Mouse (Mus musculus) lung, adult 2 months (tissue): ENCODE measurements around the gene Upf1. TPM values are rescaled to one million over a fixed set of nuclear protein-coding genes. Genes with fewer than 3 reads are reported as not detected.

ENCODE experiments used
- DNase-seq: peaks from one replicate; pipeline ENCODE4 v3.0.0; 2022
- H3K4me1 ChIP-seq: fragments of 200-500 bp; 2 replicates; pipeline ENCODE4 v1.6.1; 2011; ENCODE audit warnings: low read length; ENCODE audit not compliant: control insufficient read depth, insufficient read depth
- H3K4me3 ChIP-seq: fragments of 200-500 bp; replicated peaks from 2 replicates; pipeline ENCODE3; 2011; ENCODE audit warnings: low read depth, mild to moderate bottlenecking, control low read depth, low read length; ENCODE audit errors: extremely low read depth
- CTCF ChIP-seq: fragments of 200-500 bp; IDR thresholded peaks from 2 replicates; pipeline ENCODE4 v1.5.1; 2011; ENCODE audit warnings: mild to moderate bottlenecking, low read length, control low read depth; ENCODE audit not compliant: insufficient read depth
- POLR2A ChIP-seq: fragments of 200-500 bp; IDR thresholded peaks from 2 replicates; pipeline ENCODE4 v1.6.1; 2011; ENCODE audit warnings: low read depth, mild to moderate bottlenecking, control low read depth, low read length, borderline replicate concordance; ENCODE audit errors: extremely low read depth
- WGBS: fragments of 180-500 bp; shearing (Covaris S2); methylation state at CpG from one replicate; pipeline ENCODE4 v1.1.7; 2018; 5-methylcytosine and 5-hydroxymethylcytosine counted together
- polyA plus RNA-seq: library from polyadenylated mRNA; depleted of rRNA; stranded (reverse); fragments of >200 nt; gene quantifications from 2 replicates; pipeline ENCODE4 v1.2.3, GENCODE M21; 2012; rRNA removed

The Upf1 gene
- polyA plus RNA-seq, 1 experiment, result 35.8 TPM

DNA sequence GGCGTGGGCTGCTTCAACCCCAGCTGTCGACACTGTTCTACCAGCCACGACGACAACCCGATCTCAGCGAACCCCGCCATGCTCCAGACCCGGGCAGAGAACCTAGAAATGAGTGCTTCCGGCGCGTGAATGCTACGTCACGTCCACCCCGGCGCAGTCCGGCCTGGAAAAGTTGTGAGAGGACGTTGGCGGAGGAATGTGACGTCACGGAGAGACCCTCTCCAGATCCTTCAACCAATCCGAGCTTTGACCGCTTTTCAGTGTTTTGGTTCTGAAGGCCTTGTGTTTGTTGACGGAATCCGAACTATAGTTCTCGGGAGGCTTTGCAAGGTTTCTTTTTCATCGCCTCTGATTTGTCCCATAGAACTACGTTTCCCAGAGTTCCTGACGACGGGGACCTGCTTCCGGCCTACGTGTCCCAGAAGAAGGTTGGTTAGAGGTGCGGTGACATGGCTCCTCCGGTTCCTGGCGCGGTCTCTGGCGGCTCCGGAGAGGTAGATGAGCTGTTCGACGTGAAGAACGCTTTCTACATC is 50.7 kb downstream of the Upf1 start, which contains the start of the genes Ddx49 and Cope:
Gene Ddx49 (minus strand): TSS at position 132 of the 533 bp plus-strand sequence.
Gene Cope (plus strand): TSS at position 161 of the 533 bp plus-strand sequence.
- under 1% methylated on average over 40 of the region's 40 CpGs for WGBS
- H3K4me3 ChIP-seq, result peak within 1 kb of the TSS; percentile 99
- DNase-seq, result peak; percentile 96
- TF ChIP-seq CTCF (no peak), POLR2A (peak; percentile 79; the same call in 1 of the 2 replicates)
- H3K4me1 ChIP-seq, result peaks cover 7% of the 10 kb centered on the region

DNA sequence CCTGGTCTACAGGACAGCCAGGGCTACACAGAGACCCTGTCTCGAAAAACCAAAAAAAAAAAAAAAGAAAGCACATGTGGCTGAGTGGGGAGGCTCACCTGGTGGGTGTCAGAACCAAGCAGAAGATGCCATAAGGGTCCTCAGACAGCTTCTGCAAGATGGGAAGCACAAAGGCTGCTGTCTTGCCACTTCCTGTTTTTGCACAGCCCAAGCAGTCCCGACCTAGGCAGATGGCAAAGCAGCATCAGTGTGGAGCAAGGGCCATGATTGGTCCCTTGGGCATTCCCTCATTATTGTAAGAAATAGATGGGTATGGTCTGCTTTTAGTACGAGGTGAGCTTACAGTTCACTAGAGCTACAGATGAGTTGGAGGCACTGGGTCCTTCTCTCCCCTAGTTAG is 52.2 kb downstream of the Upf1 start:
- TF ChIP-seq POLR2A (no peak), CTCF (no peak)
- Histone ChIP-seq H3K4me3 (no peak overlapping the region), H3K4me1 (peaks cover 7% of the 10 kb centered on the region)
- no peak for DNase-seq
- WGBS, result 66% methylated on average over 3 of the region's 3 CpGs

DNA sequence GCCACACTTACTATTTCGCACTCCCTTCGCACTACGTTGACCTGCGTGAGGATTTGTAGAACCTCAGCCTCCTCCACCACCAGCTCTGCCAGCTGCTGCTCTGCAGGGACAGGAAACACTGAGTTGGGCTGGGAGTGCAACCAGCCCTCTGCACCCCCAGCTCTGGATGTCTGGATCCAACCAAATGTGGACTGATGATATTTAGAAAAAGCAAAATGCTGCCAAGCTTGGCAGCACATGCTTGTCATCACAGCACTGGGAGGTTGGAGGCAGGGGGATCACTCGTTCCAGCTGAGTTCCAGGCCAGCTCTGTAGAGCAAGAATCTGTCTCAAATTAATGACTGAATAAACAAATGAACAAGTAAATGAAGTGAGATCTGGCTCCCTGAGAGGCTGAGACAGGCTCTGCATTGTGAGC is 59.1 kb downstream of the Upf1 start:
- DNase-seq, result no peak
- TF ChIP-seq POLR2A (no peak; the same call in 1 of the 2 replicates), CTCF (no peak)
- Histone ChIP-seq H3K4me1 (no peaks in the 10 kb centered on the region), H3K4me3 (no peak overlapping the region)
- WGBS, result 21% methylated on average over 5 of the region's 5 CpGs

DNA sequence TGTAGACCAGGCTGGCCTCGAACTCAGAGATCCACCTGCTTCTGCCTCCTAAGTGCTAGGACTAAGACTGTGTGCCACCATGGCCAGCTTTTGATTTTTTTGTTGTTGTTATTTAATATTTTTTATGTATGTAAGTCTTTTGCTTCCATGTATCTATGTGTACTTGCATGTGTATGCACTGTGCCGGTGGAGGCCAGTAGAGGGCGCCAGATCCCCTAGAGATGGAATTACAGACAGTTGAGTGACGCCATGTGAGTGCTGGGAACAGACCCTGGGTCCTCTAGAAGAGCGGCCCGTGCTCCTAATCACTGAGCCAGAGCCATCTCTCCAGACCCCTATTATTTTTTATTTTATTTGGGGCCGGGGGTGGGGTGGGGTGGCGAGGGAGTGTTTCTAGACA is 66.3 kb downstream of the Upf1 start:
- Histone ChIP-seq H3K4me1 (peaks cover 8% of the 10 kb centered on the region), H3K4me3 (no peak overlapping the region)
- TF ChIP-seq CTCF, result peak; percentile 43
- TF ChIP-seq POLR2A, result no peak
- WGBS, result 92% methylated on average over 8 of the region's 8 CpGs
- DNase-seq, result no peak

DNA sequence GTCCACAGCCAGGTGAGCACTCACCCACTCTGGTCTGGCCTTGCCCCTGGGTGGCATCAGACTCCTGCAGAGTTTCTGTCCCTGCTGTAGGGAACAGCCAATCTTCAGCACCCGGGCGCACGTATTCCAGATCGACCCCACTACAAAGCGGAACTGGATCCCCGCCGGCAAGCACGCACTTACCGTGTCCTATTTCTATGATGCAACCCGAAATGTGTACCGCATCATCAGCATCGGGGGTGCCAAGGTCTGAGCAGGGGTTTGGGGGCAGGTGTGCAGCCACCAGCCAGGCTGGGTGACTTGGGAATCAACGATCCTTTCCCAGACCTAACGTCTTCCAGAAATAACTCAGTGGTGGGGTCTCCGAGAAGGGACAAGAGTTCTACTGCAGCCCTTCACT is 67.8 kb downstream of the Upf1 start:
- 95% methylated on average over 15 of the region's 15 CpGs for WGBS
- H3K4me1 ChIP-seq, result peaks cover 8% of the 10 kb centered on the region

DNA sequence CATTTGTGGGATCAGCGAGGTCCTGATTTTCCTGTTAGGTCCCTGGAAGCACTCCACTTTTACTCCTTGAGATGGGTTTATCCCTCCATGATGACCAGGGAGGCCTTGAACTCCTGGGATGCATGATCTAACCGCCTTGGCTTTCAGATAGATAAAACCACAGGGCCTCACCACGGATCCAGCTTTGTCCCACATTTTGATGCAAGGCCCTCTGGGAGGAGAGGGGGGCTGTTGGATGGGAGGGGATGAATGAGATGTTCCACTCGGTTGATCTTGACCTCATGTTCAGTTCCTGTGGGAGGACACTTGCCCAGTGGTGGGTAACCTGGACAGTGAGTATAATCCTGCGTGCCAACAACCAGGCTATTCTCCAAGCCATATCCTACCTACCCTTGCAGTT is 68.7 kb downstream of the Upf1 start:
- WGBS, result 65% methylated on average over 5 of the region's 5 CpGs
- no peak for DNase-seq
- Histone ChIP-seq H3K4me3 (no peak overlapping the region), H3K4me1 (peaks cover 8% of the 10 kb centered on the region)
- TF ChIP-seq CTCF (no peak), POLR2A (no peak)

More for the DNA sequence above, 67.8 kb downstream of the Upf1 start:
- TF ChIP-seq POLR2A (no peak), CTCF (no peak)
- H3K4me3 ChIP-seq, result no peak overlapping the region
- DNase-seq, result no peak

DNA sequence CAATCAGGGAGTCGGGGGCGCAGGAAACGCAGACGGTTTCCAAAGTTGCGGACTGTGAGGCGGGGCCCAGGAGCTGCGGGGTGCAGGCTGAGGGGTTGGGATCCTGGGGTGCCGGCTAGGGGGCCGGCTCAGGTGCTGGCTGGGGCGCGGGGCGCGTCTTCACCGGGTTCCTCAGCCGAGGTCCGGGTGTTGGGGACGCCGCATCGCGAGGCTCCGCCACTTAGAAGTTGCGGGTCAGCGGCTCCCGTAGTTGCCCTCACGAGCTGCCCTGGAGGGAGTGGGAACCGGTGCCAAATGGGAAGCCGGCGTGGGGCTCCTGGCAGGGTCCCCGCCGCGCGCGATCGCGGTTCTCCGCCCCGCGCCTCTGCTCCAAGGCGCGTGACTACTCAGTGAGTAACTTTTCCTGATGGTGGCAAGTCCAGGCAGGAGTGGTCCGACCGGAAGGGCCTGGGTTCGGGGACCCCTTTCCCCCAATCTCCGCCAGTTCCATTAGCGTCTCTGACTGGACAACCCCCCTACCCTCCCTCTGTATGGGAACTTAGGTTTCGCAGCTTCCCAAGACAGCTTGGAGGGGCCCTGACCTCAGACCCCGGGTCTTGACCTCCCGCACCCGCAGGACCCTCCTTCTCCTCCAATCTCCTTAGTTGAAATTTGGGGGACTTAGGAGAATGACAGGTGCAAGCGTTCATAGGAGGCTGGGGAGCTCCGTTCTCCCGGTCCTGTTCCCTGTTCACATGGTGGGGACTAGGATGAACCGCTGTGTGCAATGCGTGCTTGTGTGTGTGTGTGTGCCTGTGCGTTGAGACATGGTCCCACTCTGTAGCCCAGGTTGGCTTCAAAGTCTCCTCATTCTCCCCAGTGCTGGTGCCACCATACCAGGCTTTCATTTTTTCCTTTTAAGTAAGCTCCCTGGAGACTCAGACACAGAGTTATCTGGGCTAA is 69.7 kb downstream of the Upf1 start:
- peaks cover 8% of the 10 kb centered on the region for H3K4me1 ChIP-seq
- DNase-seq, result no peak
- peak overlapping the region; percentile 97 for H3K4me3 ChIP-seq
- no peak for TF ChIP-seq CTCF
- TF ChIP-seq POLR2A, result no peak
- under 1% methylated on average over 55 of the region's 55 CpGs for WGBS

DNA sequence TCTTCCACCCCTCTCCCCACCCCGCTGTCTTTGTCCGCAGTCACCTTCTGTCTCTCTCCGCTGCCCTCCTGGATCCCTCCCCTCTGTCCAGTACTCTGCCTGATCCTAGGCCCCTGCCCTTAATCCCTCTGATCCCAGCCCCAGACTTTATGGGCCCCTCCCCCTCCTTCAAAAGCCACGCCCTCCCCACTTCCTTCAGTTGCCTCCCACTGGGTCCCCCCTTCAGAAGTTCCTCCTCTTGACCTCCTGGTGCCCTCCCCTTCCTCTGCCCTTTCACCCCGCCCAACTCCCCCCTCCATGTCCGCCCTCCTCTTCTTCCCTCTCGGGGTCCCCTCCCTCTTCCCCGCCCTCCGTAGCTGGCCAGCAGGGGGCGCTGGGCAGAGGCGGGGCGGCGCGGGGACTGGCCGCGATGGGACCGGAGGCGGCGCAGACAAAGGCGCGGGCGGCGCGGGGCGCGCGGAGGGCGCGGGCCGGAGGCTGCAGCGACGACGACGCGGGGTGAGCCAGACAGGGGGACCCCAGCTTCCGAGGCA is 70.4 kb downstream of the Upf1 start, which contains the start of gene Homer3:
Gene Homer3 (plus strand): TSS at position 225 of the 533 bp plus-strand sequence.
- WGBS, result 2% methylated on average over 35 of the region's 36 CpGs
- TF ChIP-seq CTCF (peak; percentile 11; the same call in 1 of the 2 replicates), POLR2A (peak; percentile 56; the same call in 1 of the 2 replicates)
- peak; percentile 88 for DNase-seq
- Histone ChIP-seq H3K4me3 (peak within 1 kb of the TSS; percentile 97), H3K4me1 (peaks cover 8% of the 10 kb centered on the region)

Other genes starting within 250 kb of the Upf1 start
- gene Ncan, start 232.4 kb downstream of the Upf1 start, polyA plus RNA-seq, result 0.10 and 0.15 TPM in 2 replicates
- 10.7 and 14.6 TPM in 2 replicates for gene Nr2c2ap, start 221.9 kb downstream of the Upf1 start, polyA plus RNA-seq
- 19.0 and 28.6 TPM in 2 replicates for gene Rfxank, start 214.1 kb downstream of the Upf1 start, polyA plus RNA-seq
- 76.5 and 79.0 TPM in 2 replicates for gene Borcs8, start 213.8 kb downstream of the Upf1 start, polyA plus RNA-seq
- gene Mef2b, start 213.6 kb downstream of the Upf1 start, polyA plus RNA-seq, result 0.31 and 0.50 TPM in 2 replicates
- gene Tmem161a, start 180.9 kb downstream of the Upf1 start, polyA plus RNA-seq, result 101 and 105 TPM in 2 replicates
- gene Slc25a42, start 141.0 kb downstream of the Upf1 start, polyA plus RNA-seq, result 26.9 and 29.6 TPM in 2 replicates
- gene Sugp2, start 119.1 kb downstream of the Upf1 start, polyA plus RNA-seq, result 26.6 and 31.0 TPM in 2 replicates
- gene Armc6, start 118.8 kb downstream of the Upf1 start, polyA plus RNA-seq, result 14.5 and 15.1 TPM in 2 replicates
- 75.0 and 111 TPM in 2 replicates for gene Homer3, start 70.5 kb downstream of the Upf1 start, polyA plus RNA-seq
- gene Ddx49, start 50.8 kb downstream of the Upf1 start, polyA plus RNA-seq, result 37.2 and 43.0 TPM in 2 replicates
- 308 and 342 TPM in 2 replicates for gene Cope, start 50.8 kb downstream of the Upf1 start, polyA plus RNA-seq
- gene Cers1, start 37.5 kb downstream of the Upf1 start, polyA plus RNA-seq, result 2.7 TPM in 2 replicates
- 1.1 and 1.5 TPM in 2 replicates for gene Gdf1, start 23.5 kb downstream of the Upf1 start, polyA plus RNA-seq
- 0.51 and 1.3 TPM in 2 replicates for gene Comp, start 20.3 kb upstream of the Upf1 start, polyA plus RNA-seq
- gene Crtc1, start 86.3 kb upstream of the Upf1 start, polyA plus RNA-seq, result 18.7 and 20.4 TPM in 2 replicates
- 51.3 and 57.2 TPM in 2 replicates for gene Klhl26, start 123.7 kb upstream of the Upf1 start, polyA plus RNA-seq
- 10.5 and 12.2 TPM in 2 replicates for gene Tmem59l, start 134.1 kb upstream of the Upf1 start, polyA plus RNA-seq
- 27.7 and 34.3 TPM in 2 replicates for gene Crlf1, start 139.9 kb upstream of the Upf1 start, polyA plus RNA-seq
- gene Rex1bd, start 153.5 kb upstream of the Upf1 start, polyA plus RNA-seq, result 145 and 178 TPM in 2 replicates
- 370 and 371 TPM in 2 replicates for gene Uba52, start 157.5 kb upstream of the Upf1 start, polyA plus RNA-seq
- 361 and 369 TPM in 2 replicates for gene Fkbp8, start 174.4 kb upstream of the Upf1 start, polyA plus RNA-seq
- gene Kxd1, start 174.7 kb upstream of the Upf1 start, polyA plus RNA-seq, result 48.7 and 54.6 TPM in 2 replicates
- 29.6 and 32.9 TPM in 2 replicates for gene Ell, start 186.2 kb upstream of the Upf1 start, polyA plus RNA-seq
- 102 and 112 TPM in 2 replicates for gene Isyna1, start 241.1 kb upstream of the Upf1 start, polyA plus RNA-seq